Mouse (Mus musculus) ES-CJ7 (cell line): Measurements from ENCODE around the gene Gm42906.

ENCODE experiments used
- DNase-seq: peaks from one replicate; pipeline ENCODE4 v3.0.0; 2011; ENCODE audit warnings: low read depth, low spot score

Gm42906 gene

GRCm38 (mm10) chr5:151111080-151111871 is 316.7 kb downstream of the Gm42906 start:
- DNase-seq, result no peak

GRCm38 (mm10) chr5:151110461-151110908 is 317.5 kb downstream of the Gm42906 start:
- DNase-seq, result no peak

- DNase-seq, result no peak
Observed at GRCm38 (mm10) chr5:151109822-151110221, 318.1 kb downstream of the Gm42906 start.

- DNase-seq, result no peak
Observed at GRCm38 (mm10) chr5:151108955-151109354, 319.0 kb downstream of the Gm42906 start.

GRCm38 (mm10) chr5:151108291-151108897 is 319.6 kb downstream of the Gm42906 start:
- DNase-seq, result no peak

DNA sequence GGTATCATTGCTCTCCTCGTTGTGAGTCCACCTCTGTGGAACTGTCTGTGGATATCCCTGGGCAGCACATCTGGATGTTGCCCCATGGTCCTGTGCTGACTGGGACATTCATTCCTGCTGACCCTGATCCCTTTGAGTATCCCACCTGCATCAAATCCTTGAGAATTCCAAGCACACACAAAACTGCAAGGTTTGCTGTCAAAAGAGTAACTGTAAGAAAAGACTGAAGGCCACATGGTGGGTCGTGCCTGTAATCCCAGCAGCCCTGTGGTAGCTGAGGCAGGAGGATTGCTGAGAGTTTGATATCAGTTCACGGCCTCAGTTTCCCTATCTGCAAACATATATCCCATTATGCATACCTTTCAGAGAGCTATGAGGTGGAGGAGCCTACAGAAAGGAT is 321.1 kb downstream of the Gm42906 start:
- no peak for DNase-seq

- DNase-seq, result no peak
Observed at GRCm38 (mm10) chr5:151105054-151105971, 322.6 kb downstream of the Gm42906 start.

- no peak for DNase-seq
Observed at GRCm38 (mm10) chr5:151104354-151105053, 323.5 kb downstream of the Gm42906 start.

- DNase-seq, result no peak
Observed at GRCm38 (mm10) chr5:151103284-151103683, 324.7 kb downstream of the Gm42906 start.

DNA sequence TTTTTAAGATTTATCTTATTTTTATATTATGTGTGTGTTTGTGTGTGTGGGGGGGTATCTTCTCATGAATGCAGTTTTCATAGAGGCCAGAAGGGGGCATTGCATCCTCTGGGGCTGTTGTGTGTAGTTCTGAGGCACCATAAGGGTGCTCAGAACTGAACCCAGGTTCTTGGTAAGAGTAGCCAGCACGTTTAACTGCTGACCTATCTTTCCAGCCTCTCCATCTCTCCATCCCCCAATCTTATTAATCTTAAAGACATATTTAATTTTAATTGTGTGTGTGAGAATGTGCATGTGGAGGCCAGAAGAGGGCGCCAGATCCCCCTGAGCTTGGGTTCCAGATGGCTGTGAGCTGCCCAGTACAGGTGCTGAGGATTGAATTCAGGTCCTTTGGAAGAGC is 325.7 kb downstream of the Gm42906 start:
- peak; percentile 32 for DNase-seq

GRCm38 (mm10) chr5:151096012-151096411 is 332.0 kb downstream of the Gm42906 start:
- no peak for DNase-seq

- no peak for DNase-seq
Observed at GRCm38 (mm10) chr5:151092886-151093665, 334.9 kb downstream of the Gm42906 start.

DNA sequence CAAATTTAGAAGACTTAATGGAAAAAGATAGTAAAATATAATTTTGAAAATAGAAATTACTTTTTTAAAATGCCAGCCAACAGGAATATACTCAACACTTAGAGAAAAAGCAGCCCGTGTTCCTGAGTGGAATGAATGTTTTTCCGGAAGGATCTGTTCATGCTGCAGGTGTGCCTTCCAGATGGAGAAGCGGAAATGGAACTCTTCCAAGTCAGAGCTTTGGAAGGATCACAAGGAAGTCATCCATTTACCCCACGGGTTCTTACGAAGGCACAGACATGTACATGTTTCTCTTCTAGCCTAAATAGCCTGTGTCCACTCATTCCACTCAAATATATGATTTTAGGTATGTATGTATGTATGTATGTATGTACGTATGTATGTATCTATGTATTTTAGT is 337.0 kb downstream of the Gm42906 start:
- DNase-seq, result no peak

DNA sequence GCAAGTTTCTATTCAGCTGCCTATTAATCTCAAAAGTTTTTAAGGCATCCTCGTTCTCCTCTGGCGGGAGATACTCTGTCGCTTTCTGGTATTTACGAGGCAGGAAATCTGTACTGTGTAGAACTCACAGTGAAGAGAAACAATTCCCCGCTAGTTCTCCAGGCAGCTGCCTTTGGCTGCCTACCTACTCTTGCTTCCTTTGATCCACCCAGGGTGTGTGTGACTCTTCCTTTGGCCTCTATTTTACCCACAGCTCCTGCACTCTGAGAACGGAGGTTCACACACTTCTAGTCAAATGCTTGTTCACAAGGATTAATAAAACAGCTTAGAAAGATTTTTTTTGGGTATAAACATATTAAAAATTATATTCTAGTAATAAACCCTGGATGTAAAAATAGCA is 338.8 kb downstream of the Gm42906 start:
- no peak for DNase-seq

- no peak for DNase-seq
Observed at GRCm38 (mm10) chr5:151086425-151087202, 341.3 kb downstream of the Gm42906 start.

- DNase-seq, result no peak
Observed at GRCm38 (mm10) chr5:151085749-151086148, 342.2 kb downstream of the Gm42906 start.

- no peak for DNase-seq
Observed at GRCm38 (mm10) chr5:151080276-151080675, 347.7 kb downstream of the Gm42906 start.

- no peak for DNase-seq
Observed at GRCm38 (mm10) chr5:151077953-151078352, 350.0 kb downstream of the Gm42906 start.

DNA sequence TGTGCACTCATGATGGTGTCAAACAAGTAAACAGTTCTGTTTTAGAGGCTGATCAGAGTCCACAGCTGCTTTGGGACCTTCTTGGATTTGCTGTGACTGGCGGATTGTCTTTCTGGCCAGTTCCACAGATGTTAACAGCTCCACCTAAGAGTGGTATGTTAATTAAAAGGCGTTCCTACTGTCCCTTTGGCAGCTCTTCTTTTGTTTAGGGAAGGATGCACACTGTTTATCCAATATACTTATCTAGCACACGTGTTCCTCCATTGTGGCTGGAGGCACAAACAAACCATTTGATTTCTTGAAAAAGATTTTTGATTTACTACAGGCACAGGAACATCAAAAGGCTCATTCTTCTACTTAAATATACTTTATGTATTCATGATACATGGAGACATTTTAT is 351.0 kb downstream of the Gm42906 start:
- no peak for DNase-seq

DNA sequence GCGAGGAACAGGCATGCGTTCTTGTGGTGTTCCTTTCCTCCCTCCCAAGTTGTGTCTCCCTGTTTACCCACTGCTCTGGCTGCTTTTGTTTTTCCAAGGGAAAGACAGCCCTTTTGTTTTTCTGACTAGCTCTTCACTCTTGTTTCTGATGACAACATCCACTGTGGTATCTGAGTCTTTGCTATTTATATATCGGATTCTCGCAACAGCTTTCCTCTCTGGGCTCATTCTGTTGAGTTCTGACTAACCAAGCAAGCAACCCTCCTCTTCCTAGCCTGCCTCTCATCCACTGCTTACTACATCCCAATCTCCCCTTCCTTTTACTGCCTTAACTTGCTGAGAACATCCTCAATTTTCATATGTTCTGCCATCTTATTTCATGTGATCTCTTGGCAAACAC is 353.7 kb downstream of the Gm42906 start:
- no peak for DNase-seq
